Mouse (Mus musculus) liver, postnatal 0 days (tissue): ENCODE measurements around the gene Naa50.

ENCODE experiments used
- CTCF ChIP-seq: sonication (generic); IDR thresholded peaks from 2 replicates; pipeline ENCODE4 v1.5.1; 2016; ENCODE audit warnings: antibody characterized with exemption, low read depth
- EP300 ChIP-seq: IDR thresholded peaks from 2 replicates; pipeline ENCODE4 v1.6.1; 2016; ENCODE audit warnings: antibody characterized with exemption, low read depth, mild to moderate bottlenecking

GRCm38 (mm10) chr16:44132300-44132699 lies 7.3 kb upstream of the Naa50 start:
- TF ChIP-seq CTCF (no peak), EP300 (no peak)
